Mouse (Mus musculus) kidney, adult 11 months (tissue): ENCODE measurements around the gene Tmem240.
"Not testable (repeated sequence)": the region's sequence is repeated elsewhere in the genome, so short reads cannot be mapped to it uniquely, and the experiment has no call there.

ENCODE experiments used
- DNase-seq: peaks from one replicate; pipeline ENCODE4 v3.0.0; 2022

Tmem240 gene

GRCm38 (mm10) chr4:155734350-155734941 is at the start of gene Tmem240:
Tmem240 (plus strand) TSS chr4:155734800.
- peak; percentile 80 for DNase-seq

- DNase-seq = not testable (repeated sequence)
These were observed 46.8 kb upstream of the Tmem240 start for GRCm38 (mm10) chr4:155687764-155688163.

GRCm38 (mm10) chr4:155690571-155691375 is 43.8 kb upstream of the Tmem240 start:
- DNase-seq = no peak

GRCm38 (mm10) chr4:155692421-155692820 is 42.2 kb upstream of the Tmem240 start:
- DNase-seq = no peak

GRCm38 (mm10) chr4:155694111-155694481 is 40.5 kb upstream of the Tmem240 start, which contains the start of gene Fndc10:
Fndc10 (plus strand) TSS chr4:155694342.
- DNase-seq = peak; percentile 36

GRCm38 (mm10) chr4:155694482-155695401 is 39.9 kb upstream of the Tmem240 start:
- DNase-seq = peak; percentile 43

- no peak for DNase-seq
These were observed 39.0 kb upstream of the Tmem240 start for GRCm38 (mm10) chr4:155695531-155696062.

GRCm38 (mm10) chr4:155696261-155697255 is 38.0 kb upstream of the Tmem240 start:
- no peak for DNase-seq

- no peak for DNase-seq
These were observed 34.2 kb upstream of the Tmem240 start for GRCm38 (mm10) chr4:155700425-155700824.

GRCm38 (mm10) chr4:155703425-155703929 is 31.1 kb upstream of the Tmem240 start:
- DNase-seq = no peak

GRCm38 (mm10) chr4:155704721-155705591 is 29.6 kb upstream of the Tmem240 start, which contains the start of gene Ssu72:
Ssu72 (plus strand) TSS chr4:155704800.
- peak; percentile 94 for DNase-seq

- no peak for DNase-seq
These were observed 29.0 kb upstream of the Tmem240 start for GRCm38 (mm10) chr4:155705592-155705929.

- DNase-seq = no peak
These were observed 26.0 kb upstream of the Tmem240 start for GRCm38 (mm10) chr4:155708582-155708981.

GRCm38 (mm10) chr4:155708988-155709387 is 25.6 kb upstream of the Tmem240 start:
- no peak for DNase-seq

- no peak for DNase-seq
These were observed 23.9 kb upstream of the Tmem240 start for GRCm38 (mm10) chr4:155710521-155711252.

GRCm38 (mm10) chr4:155721668-155722083 is 12.9 kb upstream of the Tmem240 start:
- DNase-seq = peak; percentile 24

GRCm38 (mm10) chr4:155727993-155728392 is 6.6 kb upstream of the Tmem240 start:
- no peak for DNase-seq

GRCm38 (mm10) chr4:155733267-155733666 is 1.3 kb upstream of the Tmem240 start:
- no peak for DNase-seq

- peak; percentile 31 for DNase-seq
These were observed 527 bp downstream of the Tmem240 start for GRCm38 (mm10) chr4:155734951-155735702.
